Mouse (Mus musculus) activated CD4-positive, CD25-positive, alpha-beta regulatory T cell, adult 9 weeks (primary cell): Measurements from ENCODE around the gene Eppin. TPM values are rescaled to one million over a fixed set of nuclear protein-coding genes. Genes with fewer than 3 reads are reported as not detected.

Experiments used
- polyA plus RNA-seq: library from polyadenylated mRNA; unstranded; fragments of 100-300 nt; shearing (Covaris generic); gene quantifications from one replicate; pipeline ENCODE4 v1.2.1, GENCODE M21; 2017

Gene Eppin
- not detected for polyA plus RNA-seq

DNA sequence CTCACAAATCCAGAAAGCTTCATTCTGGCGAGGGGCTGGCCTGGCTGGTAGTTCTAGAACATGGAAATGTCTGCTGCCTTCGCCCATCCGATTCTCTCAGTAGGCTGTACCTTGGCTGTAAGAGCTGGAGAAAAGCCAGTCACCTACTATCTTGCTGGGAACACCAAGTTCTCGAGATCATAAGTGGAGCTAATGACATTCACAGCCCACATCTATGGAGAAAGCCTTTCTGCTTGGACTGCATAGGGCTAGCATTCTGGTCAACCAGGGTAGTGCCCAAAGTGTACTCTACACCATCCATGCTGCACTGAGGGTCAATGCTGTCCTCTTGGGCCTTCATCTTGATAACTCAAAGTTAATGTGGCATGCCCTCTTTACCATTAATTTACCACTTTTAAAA lies at the start of gene Eppin:
TSS of gene Eppin (minus strand) at position 101 of the 400 bp plus-strand sequence.

DNA sequence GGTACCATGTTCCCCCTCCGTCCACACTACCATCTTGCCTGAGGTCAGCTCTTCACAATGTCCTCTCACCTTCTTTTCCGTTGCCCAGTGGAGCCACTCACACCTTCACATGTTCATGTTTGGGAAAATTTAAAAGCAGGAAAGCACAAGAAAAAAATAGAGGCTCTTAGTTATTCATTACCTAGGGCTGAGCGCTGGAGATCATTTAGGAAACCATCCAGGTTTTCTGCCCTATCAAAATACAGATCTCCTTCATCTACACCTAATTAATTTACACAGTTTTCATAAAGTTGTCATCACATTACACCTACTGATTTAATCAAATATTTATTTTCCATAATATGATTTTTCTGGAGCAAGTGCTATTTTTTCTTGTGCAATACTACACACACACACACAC lies 45.3 kb upstream of the Eppin start, which contains the start of gene Wfdc16:
TSS of gene Wfdc16 (minus strand) at position 101 of the 400 bp plus-strand sequence.

DNA sequence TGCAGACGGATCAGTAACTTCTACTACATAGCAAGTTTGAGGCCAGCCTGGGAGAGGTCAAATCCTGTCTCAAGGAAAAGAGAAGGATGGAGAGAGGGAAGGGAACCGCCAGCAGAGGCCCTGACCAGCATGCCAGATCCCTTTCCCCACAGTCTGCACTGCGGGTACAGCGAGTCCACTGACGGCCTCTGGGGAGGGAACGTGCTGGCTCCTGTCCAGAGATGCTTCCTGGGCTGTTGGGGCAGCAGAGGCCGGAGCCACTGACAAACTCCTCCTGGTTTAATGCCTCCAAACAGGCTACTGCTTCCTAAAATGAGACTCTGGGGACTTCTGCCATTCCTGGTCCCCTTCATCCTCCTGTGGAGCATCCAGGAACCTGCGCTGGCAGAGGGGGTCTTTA lies 20.1 kb upstream of the Eppin start, which contains the start of the genes Wfdc6b and Wfdc8:
TSS of gene Wfdc6b (plus strand) at position 52 of the 400 bp plus-strand sequence.
TSS of gene Wfdc8 (minus strand) at position 156 of the 400 bp plus-strand sequence.

GRCm38 (mm10) chr2:164585025-164585725 lies 8.2 kb downstream of the Eppin start, which contains the start of gene Wfdc6a:
Gene Wfdc6a, minus strand, starts transcription at chr2:164585447.

DNA sequence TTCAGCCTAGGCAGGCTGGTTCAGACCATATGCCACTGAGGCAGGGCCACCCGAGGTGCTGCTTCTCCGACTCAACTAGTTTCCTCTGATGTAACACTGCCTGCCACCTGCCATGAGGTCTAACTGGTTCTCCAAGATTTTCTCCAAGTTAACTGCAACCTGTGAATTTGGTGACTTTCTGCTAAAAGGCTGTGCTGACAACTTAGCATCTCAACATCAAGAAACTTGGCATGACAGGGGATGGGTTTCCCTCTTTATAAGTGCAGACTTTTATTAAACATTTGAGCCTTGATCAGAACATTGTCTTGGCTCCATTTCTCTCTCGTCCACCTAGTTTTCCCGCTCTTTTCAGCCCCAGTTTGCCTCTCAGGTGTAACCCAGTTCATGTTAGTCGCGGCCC lies 20.0 kb downstream of the Eppin start, which contains the start of gene Spint3:
TSS of gene Spint3 (minus strand) at position 101 of the 400 bp plus-strand sequence.

GRCm38 (mm10) chr2:164562391-164563188 lies 30.8 kb downstream of the Eppin start, which contains the start of gene Wfdc2:
Gene Wfdc2, plus strand, starts transcription at chr2:164562413.

Other genes with a start within 250 kb of the Eppin start
- gene Slpi, start 204.5 kb downstream of the Eppin start, polyA plus RNA-seq = 5.0 TPM
- gene Rbpjl, start 190.5 kb downstream of the Eppin start, polyA plus RNA-seq = not detected
- not detected for gene Matn4, start 188.4 kb downstream of the Eppin start, polyA plus RNA-seq
- gene Sdc4, start 149.7 kb downstream of the Eppin start, polyA plus RNA-seq = 36.4 TPM
- gene Sys1, start 136.6 kb downstream of the Eppin start, polyA plus RNA-seq = 23.4 TPM
- gene Gm20458, start 132.6 kb downstream of the Eppin start, polyA plus RNA-seq = 2.2 TPM
- gene Trp53tg5, start 119.9 kb downstream of the Eppin start, polyA plus RNA-seq = 0.31 TPM
- gene Dbndd2, start 107.5 kb downstream of the Eppin start, polyA plus RNA-seq = 5.9 TPM
- 37.1 TPM for gene Pigt, start 96.1 kb downstream of the Eppin start, polyA plus RNA-seq
- gene Wfdc2, start 31.2 kb downstream of the Eppin start, polyA plus RNA-seq = 5.5 TPM
- gene Spint3, start 20.1 kb downstream of the Eppin start, polyA plus RNA-seq = not detected
- gene Wfdc6a, start 8.1 kb downstream of the Eppin start, polyA plus RNA-seq = not detected
- not detected for gene Wfdc6b, start 19.9 kb upstream of the Eppin start, polyA plus RNA-seq
- not detected for gene Wfdc8, start 20.0 kb upstream of the Eppin start, polyA plus RNA-seq
- not detected for gene Wfdc16, start 45.2 kb upstream of the Eppin start, polyA plus RNA-seq
- not detected for gene Wfdc10, start 62.5 kb upstream of the Eppin start, polyA plus RNA-seq
- not detected for gene Wfdc9, start 63.0 kb upstream of the Eppin start, polyA plus RNA-seq
- not detected for gene Wfdc11, start 80.5 kb upstream of the Eppin start, polyA plus RNA-seq
- gene Wfdc13, start 91.5 kb upstream of the Eppin start, polyA plus RNA-seq = not detected
- gene Spint4, start 104.9 kb upstream of the Eppin start, polyA plus RNA-seq = not detected
- gene Spint5, start 121.7 kb upstream of the Eppin start, polyA plus RNA-seq = not detected
- not detected for gene Wfdc3, start 152.3 kb upstream of the Eppin start, polyA plus RNA-seq
- 13.0 TPM for gene Dnttip1, start 152.4 kb upstream of the Eppin start, polyA plus RNA-seq
- 18.4 TPM for gene Ube2c, start 176.3 kb upstream of the Eppin start, polyA plus RNA-seq
- gene Tnnc2, start 186.4 kb upstream of the Eppin start, polyA plus RNA-seq = not detected
- gene Snx21, start 192.2 kb upstream of the Eppin start, polyA plus RNA-seq = 8.1 TPM
- gene Acot8, start 211.3 kb upstream of the Eppin start, polyA plus RNA-seq = 42.7 TPM
- gene Zswim3, start 211.5 kb upstream of the Eppin start, polyA plus RNA-seq = 9.2 TPM
- gene Zswim1, start 229.1 kb upstream of the Eppin start, polyA plus RNA-seq = 26.5 TPM
- gene Spata25, start 234.9 kb upstream of the Eppin start, polyA plus RNA-seq = 0.60 TPM
- 202 TPM for gene Ctsa, start 239.3 kb upstream of the Eppin start, polyA plus RNA-seq
- gene Neurl2, start 239.9 kb upstream of the Eppin start, polyA plus RNA-seq = 1.9 TPM